In the genomic region with DNA sequence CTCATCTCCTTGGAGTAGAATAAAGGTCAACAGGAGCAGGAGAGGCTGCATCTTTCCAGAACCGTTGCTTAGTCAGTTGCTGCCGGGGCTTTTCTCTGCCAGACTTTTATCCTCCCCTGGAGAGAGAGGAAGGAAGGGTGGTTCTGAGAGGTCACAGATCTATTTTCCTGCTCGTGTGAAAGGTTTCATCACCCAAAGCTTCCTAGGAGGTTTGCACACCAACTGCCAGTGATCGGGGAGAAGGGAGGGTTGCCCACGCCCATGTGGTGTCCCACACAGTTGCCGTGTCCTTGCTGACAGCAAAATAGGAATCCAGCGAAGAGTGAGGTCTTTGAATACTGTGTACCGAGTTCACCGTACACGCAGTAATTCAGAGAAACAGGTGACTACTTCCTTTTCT, we compare ENCODE assay signal across 33 mouse cellular contexts. TPM values are rescaled to one million over a fixed set of nuclear protein-coding genes. Genes with fewer than 3 reads are reported as not detected.
DNase-seq lines count a peak whose midpoint lies in the region; ATAC-seq and TF ChIP-seq lines count a peak whose summit lies in the region.
"Had no signal": no experiment of that assay in that cellular context is flagged by ENCODE, and none has a peak within 500 bp of the region (broad histone marks: within the 10 kb centered on the region; RNA-seq: fewer than 3 reads in every experiment).

A gene (minus strand): TSS at position 189 of the 400 bp plus-strand sequence.

- no peak within 1 kb of the TSS for H3K4me3 ChIP-seq in heart, embryonic 12.5 days
- no peak within 1 kb of the TSS for H3K4me3 ChIP-seq in liver, embryonic 15.5 days (replicated peaks)
- no peak within 1 kb of the TSS for H3K4me3 ChIP-seq in liver, embryonic 11.5 days (ENCODE audit: low read depth, low read length)
- no peak within 1 kb of the TSS for H3K4me3 ChIP-seq in liver, postnatal 0 days (ENCODE audit: low read depth, low read length)
- H3K4me3 ChIP-seq: forebrain, embryonic 13.5 days; heart, embryonic 13.5 days; kidney, embryonic 15.5 days; limb, embryonic 13.5 days; midbrain, embryonic 13.5 days; neural tube, embryonic 13.5 days had no signal

- no peaks in the 10 kb centered on the region for H3K27me3 ChIP-seq in heart, embryonic 12.5 days (replicated peaks)
- no peaks in the 10 kb centered on the region for H3K27me3 ChIP-seq in liver, embryonic 15.5 days
- H3K27me3 ChIP-seq in liver, embryonic 11.5 days (replicated peaks; ENCODE audit: control insufficient read depth, insufficient read depth, low read length), result no peaks in the 10 kb centered on the region
- H3K27me3 ChIP-seq in liver, postnatal 0 days (ENCODE audit: insufficient read depth, low read length), result no peaks in the 10 kb centered on the region
- H3K27me3 ChIP-seq: forebrain, embryonic 13.5 days; heart, embryonic 13.5 days; kidney, embryonic 15.5 days; limb, embryonic 13.5 days; midbrain, embryonic 13.5 days; neural tube, embryonic 13.5 days had no signal

- no peak for TF ChIP-seq CTCF in liver, postnatal 0 days (IDR thresholded peaks at IDR 0.05; ENCODE audit: low read depth)

- no peak for TF ChIP-seq EP300 in liver, postnatal 0 days (IDR thresholded peaks at IDR 0.05; ENCODE audit: low read depth)

- H3K9me3 ChIP-seq in heart, embryonic 12.5 days (replicated peaks), result no peaks in the 10 kb centered on the region
- H3K9me3 ChIP-seq in liver, embryonic 15.5 days (replicated peaks), result no peaks in the 10 kb centered on the region
- H3K9me3 ChIP-seq in liver, embryonic 11.5 days (ENCODE audit: control insufficient read depth, low read length), result no peaks in the 10 kb centered on the region
- no peaks in the 10 kb centered on the region for H3K9me3 ChIP-seq in liver, postnatal 0 days (ENCODE audit: low read length)
- H3K9me3 ChIP-seq: forebrain, embryonic 13.5 days; G1E; heart, embryonic 13.5 days; kidney, embryonic 15.5 days; limb, embryonic 13.5 days; midbrain, embryonic 13.5 days; neural tube, embryonic 13.5 days had no signal

- 58% methylated on average over 10 of the region's 10 CpGs for WGBS in heart, embryonic 12.5 days
- WGBS in liver, embryonic 15.5 days (ENCODE audit: insufficient replicate concordance), result 36% methylated on average over 10 of the region's 10 CpGs
- 63% methylated on average over 10 of the region's 10 CpGs for WGBS in liver, embryonic 11.5 days
- WGBS in liver, postnatal 0 days (ENCODE audit: insufficient replicate concordance), result 37% methylated on average over 10 of the region's 10 CpGs

- H3K4me2 ChIP-seq in heart, embryonic 12.5 days, result no peak within 1 kb of the TSS
- no peak within 1 kb of the TSS for H3K4me2 ChIP-seq in liver, embryonic 15.5 days
- H3K4me2 ChIP-seq in liver, embryonic 11.5 days, result no peak within 1 kb of the TSS
- H3K4me2 ChIP-seq in liver, postnatal 0 days (ENCODE audit: low read depth, low read length), result no peak within 1 kb of the TSS; the same call in 1 of the 2 replicates
- H3K4me2 ChIP-seq: forebrain, embryonic 13.5 days; heart, embryonic 13.5 days; kidney, embryonic 15.5 days; limb, embryonic 13.5 days; lung, embryonic 14.5 days; midbrain, embryonic 13.5 days; neural tube, embryonic 13.5 days had no signal

- H3K9ac ChIP-seq in heart, embryonic 12.5 days, result no peak within 1 kb of the TSS
- no peak within 1 kb of the TSS for H3K9ac ChIP-seq in liver, embryonic 15.5 days
- H3K9ac ChIP-seq in liver, embryonic 11.5 days (ENCODE audit: low read depth, low read length), result no peak within 1 kb of the TSS
- no peak within 1 kb of the TSS for H3K9ac ChIP-seq in liver, postnatal 0 days (replicated peaks)
- H3K9ac ChIP-seq: forebrain, embryonic 13.5 days; heart, embryonic 13.5 days; kidney, embryonic 15.5 days; limb, embryonic 13.5 days; lung, embryonic 14.5 days; midbrain, embryonic 13.5 days; neural tube, embryonic 13.5 days had no signal

- peak; percentile 81 for DNase-seq in heart, adult 11 months
- no peak for DNase-seq in liver, embryonic 11.5 days (ENCODE audit: low spot score)
- no peak for DNase-seq in liver, postnatal 0 days
- no peak for DNase-seq in lung, postnatal 36 days
- DNase-seq in ovary, adult 18-20 months (ENCODE audit: low spot score), result no peak
- DNase-seq in spleen, adult 18-20 months, result no peak
- DNase-seq: adrenal gland, postnatal 10 days; cerebellum, adult 11 months; cerebellum, adult 9-10 months; cerebellum, postnatal 36 days; gastrocnemius, postnatal 10 days; heart, adult 18-20 months; heart, postnatal 10 days; kidney, adult 18-20 months; kidney, postnatal 25 days; lung, embryonic 14.5 days; lung, postnatal 14 days; retina, postnatal 1 day; thymus, adult 18-20 months; thymus, postnatal 25 days had no signal

- H3K36me3 ChIP-seq in heart, embryonic 12.5 days, result no peaks in the 10 kb centered on the region
- H3K36me3 ChIP-seq in liver, embryonic 15.5 days (replicated peaks), result no peaks in the 10 kb centered on the region
- H3K36me3 ChIP-seq in liver, embryonic 11.5 days (ENCODE audit: control insufficient read depth, insufficient read depth, low read length), result no peaks in the 10 kb centered on the region
- H3K36me3 ChIP-seq in liver, postnatal 0 days (replicated peaks; ENCODE audit: insufficient read depth, low read length), result no peaks in the 10 kb centered on the region
- H3K36me3 ChIP-seq: G1E; heart, embryonic 13.5 days; kidney, embryonic 15.5 days; limb, embryonic 13.5 days; midbrain, embryonic 13.5 days; neural tube, embryonic 13.5 days had no signal

- H3K27ac ChIP-seq in heart, embryonic 12.5 days (ENCODE audit: poor library complexity, severe bottlenecking), result no peak within 1 kb of the TSS
- H3K27ac ChIP-seq in liver, embryonic 15.5 days (replicated peaks), result no peak within 1 kb of the TSS
- H3K27ac ChIP-seq in liver, embryonic 11.5 days (ENCODE audit: low read depth, low read length), result no peak within 1 kb of the TSS
- H3K27ac ChIP-seq in liver, postnatal 0 days (ENCODE audit: low read depth), result no peak within 1 kb of the TSS
- H3K27ac ChIP-seq: forebrain, embryonic 13.5 days; heart, embryonic 13.5 days; kidney, embryonic 15.5 days; limb, embryonic 13.5 days; midbrain, embryonic 13.5 days; neural tube, embryonic 13.5 days; stomach, postnatal 0 days had no signal

- peaks cover 6% of the 10 kb centered on the region for H3K4me1 ChIP-seq in heart, embryonic 12.5 days (replicated peaks)
- no peaks in the 10 kb centered on the region for H3K4me1 ChIP-seq in liver, embryonic 15.5 days (replicated peaks)
- no peaks in the 10 kb centered on the region for H3K4me1 ChIP-seq in liver, embryonic 11.5 days (replicated peaks; ENCODE audit: control insufficient read depth, insufficient read depth, low read length)
- H3K4me1 ChIP-seq in liver, postnatal 0 days (ENCODE audit: insufficient read depth), result no peaks in the 10 kb centered on the region
- H3K4me1 ChIP-seq: forebrain, embryonic 13.5 days; kidney, embryonic 15.5 days; limb, embryonic 13.5 days; midbrain, embryonic 13.5 days; neural tube, embryonic 13.5 days had no signal

- no peak for ATAC-seq in heart, embryonic 12.5 days (ENCODE audit: insufficient number of reproducible peaks, low FRiP score)
- no peak for ATAC-seq in liver, embryonic 15.5 days (ENCODE audit: insufficient read depth)
- no peak for ATAC-seq in liver, embryonic 11.5 days (replicated peaks; ENCODE audit: low FRiP score)
- ATAC-seq in liver, postnatal 0 days, result no peak
- ATAC-seq: forebrain, embryonic 13.5 days; hindbrain, embryonic 16.5 days; midbrain, embryonic 13.5 days had no signal

RNA-seq across cellular contexts. Expression of the gene that starts here (rescaled TPM):
- 0.34 TPM in 1 of 2 replicates, not detected in the other for polyA plus RNA-seq in heart, embryonic 12.5 days (2016; fragmentation: Nextera tagmentation; extraction: Ambion mirVana)
- polyA plus RNA-seq in liver, embryonic 15.5 days (2015; fragmentation: Nextera tagmentation; extraction: Ambion mirVana), result 39.4 and 44.1 TPM in 2 replicates
- 0.36 and 1.3 TPM in 2 replicates for polyA plus RNA-seq in liver, embryonic 11.5 days (2014; fragmentation: Nextera tagmentation; extraction: Ambion mirVana)
- 38.6 and 41.3 TPM in 2 replicates for polyA plus RNA-seq in liver, postnatal 0 days (2015; fragmentation: Nextera tagmentation; extraction: Ambion mirVana)
- polyA plus RNA-seq: forebrain, embryonic 13.5 days; hindbrain, embryonic 11.5 days; intestine, embryonic 14.5 days; limb, embryonic 13.5 days; lung, embryonic 14.5 days; midbrain, embryonic 13.5 days; neural tube, embryonic 13.5 days had no signal

Comparison
In these comparisons a context has a peak if more than half of its experiments do, and no peak if none do; other contexts are left out.
1. RNA of the gene that starts here (polyA plus RNA-seq): 39.4 to 44.1 TPM in liver, embryonic 15.5 days and 38.6 to 41.3 TPM in liver, postnatal 0 days; 0.36 to 1.3 TPM in liver, embryonic 11.5 days and 0.34 TPM in heart, embryonic 12.5 days; every median in the first group is over 10 times any median in the second.